Mouse (Mus musculus) embryonic facial prominence, embryonic 11.5 days (tissue): Measurements from ENCODE around the gene Tiam1. TPM values are rescaled to one million over a fixed set of nuclear protein-coding genes. Genes with fewer than 3 reads are reported as not detected.

ENCODE experiments used
- ATAC-seq: fragments of 200-750 bp; cut with Nextera tagmentation; replicated peaks from 2 replicates; pipeline ENCODE4 v1.8.0; 2017; ENCODE audit warnings: low read depth; ENCODE audit not compliant: insufficient number of reproducible peaks, low FRiP score, low TSS enrichment
- DNase-seq: peaks from one replicate; pipeline ENCODE4 v3.0.0-alpha.2; 2015; ENCODE audit warnings: low spot score
- H3K27ac ChIP-seq: fragments of 300-500 bp; sonication (generic); replicated peaks from 2 replicates; pipeline ENCODE4 v1.5.1; 2014; ENCODE audit warnings: mild to moderate bottlenecking, low read depth, low read length, control low read depth
- H3K27me3 ChIP-seq: fragments of 300-500 bp; sonication (generic); 2 replicates; pipeline ENCODE4 v1.6.1; 2014; ENCODE audit warnings: mild to moderate bottlenecking, low read length, moderate library complexity, mixed read lengths; ENCODE audit not compliant: control insufficient read depth, insufficient read depth
- H3K36me3 ChIP-seq: fragments of 300-500 bp; sonication (generic); replicated peaks from 2 replicates; pipeline ENCODE4 v1.6.1; 2014; ENCODE audit warnings: low read depth, mild to moderate bottlenecking, low read length, moderate library complexity, mixed read lengths; ENCODE audit not compliant: control insufficient read depth, insufficient read depth
- H3K4me1 ChIP-seq: fragments of 300-500 bp; sonication (generic); 2 replicates; pipeline ENCODE4 v1.6.1; 2014; ENCODE audit warnings: low read length, mixed read lengths; ENCODE audit not compliant: control insufficient read depth, insufficient read depth
- H3K4me2 ChIP-seq: fragments of 300-500 bp; sonication (generic); 2 replicates; pipeline ENCODE4 v1.6.1; 2014; ENCODE audit warnings: low read depth, mild to moderate bottlenecking, control low read depth, low read length, moderate library complexity
- H3K4me3 ChIP-seq: fragments of 300-500 bp; sonication (generic); 2 replicates; pipeline ENCODE4 v1.5.1; 2014; ENCODE audit warnings: low read depth, low read length, control low read depth
- H3K9ac ChIP-seq: fragments of 300-500 bp; sonication (generic); replicated peaks from 2 replicates; pipeline ENCODE4 v1.6.1; 2014; ENCODE audit warnings: mild to moderate bottlenecking, control low read depth, low read length
- H3K9me3 ChIP-seq: fragments of 300-500 bp; sonication (generic); replicated peaks from 2 replicates; pipeline ENCODE4 v1.6.1; 2016; ENCODE audit warnings: mild to moderate bottlenecking, low read length, inconsistent platforms, mixed read lengths; ENCODE audit not compliant: control insufficient read depth
- WGBS: fragments of 180-500 bp; shearing (Covaris S2); extraction: QIAGEN DNeasy Blood & Tissue Kit; methylation state at CpG from one replicate; pipeline ENCODE4 v1.1.7; 2014; 5-methylcytosine and 5-hydroxymethylcytosine counted together
- polyA plus RNA-seq: library from polyadenylated mRNA; unstranded; fragments of >200 nt; fragmentation: Nextera tagmentation; extraction: Ambion mirVana; gene quantifications from 2 replicates; pipeline ENCODE4 v1.2.1, GENCODE M21; 2014

The Tiam1 gene
- polyA plus RNA-seq, 1 experiment from 2014 or later = 33.8 TPM

DNA sequence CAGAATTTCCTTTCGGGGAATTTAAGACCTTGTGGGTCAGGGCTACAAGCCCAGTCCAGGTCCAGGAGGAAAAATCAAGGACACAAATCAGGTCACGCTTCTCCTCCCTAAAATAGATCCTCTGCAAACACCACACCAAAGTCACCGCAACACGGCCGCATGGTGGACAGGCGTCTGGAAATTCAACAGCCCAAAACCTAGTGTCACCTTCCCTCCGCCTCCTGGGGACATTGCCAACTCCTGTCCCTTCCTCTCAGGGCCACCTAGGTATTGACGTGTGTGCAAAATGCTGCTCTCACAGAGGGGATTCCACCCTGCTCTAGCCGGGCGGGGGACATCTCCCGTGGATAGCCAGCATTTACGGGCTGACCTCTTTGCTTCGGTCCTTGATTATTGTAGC, 21.8 kb downstream of the Tiam1 start:
- no peaks in the 10 kb centered on the region for H3K27me3 ChIP-seq
- no peaks in the 10 kb centered on the region for H3K4me1 ChIP-seq
- 93% methylated on average over 13 of the region's 13 CpGs for WGBS
- H3K9ac ChIP-seq = no peak overlapping the region
- H3K9me3 ChIP-seq = no peaks in the 10 kb centered on the region
- H3K36me3 ChIP-seq = no peaks in the 10 kb centered on the region
- no peak overlapping the region for H3K4me2 ChIP-seq
- no peak overlapping the region for H3K4me3 ChIP-seq
- H3K27ac ChIP-seq = no peak overlapping the region
- ATAC-seq = no peak
- no peak for DNase-seq

DNA sequence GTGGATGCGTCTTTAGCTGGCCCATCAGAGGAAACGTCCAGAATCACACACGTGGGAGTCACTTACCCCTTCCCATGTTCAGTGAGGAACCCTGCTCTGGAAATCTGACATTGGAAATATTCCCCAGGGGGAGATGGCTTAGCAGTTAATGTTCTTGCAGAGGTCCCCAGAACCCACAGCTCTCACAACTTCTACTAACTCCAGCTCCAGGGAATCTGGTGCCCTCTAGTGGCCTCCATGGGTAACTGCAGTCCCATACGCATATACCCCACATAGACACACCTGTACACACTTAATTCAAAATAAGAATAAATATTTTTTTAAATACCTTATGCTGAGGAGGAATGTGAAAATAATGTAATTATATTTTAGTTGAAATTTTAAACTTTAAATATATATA, 23.6 kb downstream of the Tiam1 start:
- Histone ChIP-seq H3K9ac (no peak overlapping the region), H3K27ac (no peak overlapping the region), H3K9me3 (no peaks in the 10 kb centered on the region), H3K4me2 (no peak overlapping the region), H3K4me1 (no peaks in the 10 kb centered on the region), H3K36me3 (no peaks in the 10 kb centered on the region), H3K27me3 (no peaks in the 10 kb centered on the region), H3K4me3 (no peak overlapping the region)
- 95% methylated on average over 4 of the region's 4 CpGs for WGBS
- DNase-seq (no peak), ATAC-seq (no peak)

DNA sequence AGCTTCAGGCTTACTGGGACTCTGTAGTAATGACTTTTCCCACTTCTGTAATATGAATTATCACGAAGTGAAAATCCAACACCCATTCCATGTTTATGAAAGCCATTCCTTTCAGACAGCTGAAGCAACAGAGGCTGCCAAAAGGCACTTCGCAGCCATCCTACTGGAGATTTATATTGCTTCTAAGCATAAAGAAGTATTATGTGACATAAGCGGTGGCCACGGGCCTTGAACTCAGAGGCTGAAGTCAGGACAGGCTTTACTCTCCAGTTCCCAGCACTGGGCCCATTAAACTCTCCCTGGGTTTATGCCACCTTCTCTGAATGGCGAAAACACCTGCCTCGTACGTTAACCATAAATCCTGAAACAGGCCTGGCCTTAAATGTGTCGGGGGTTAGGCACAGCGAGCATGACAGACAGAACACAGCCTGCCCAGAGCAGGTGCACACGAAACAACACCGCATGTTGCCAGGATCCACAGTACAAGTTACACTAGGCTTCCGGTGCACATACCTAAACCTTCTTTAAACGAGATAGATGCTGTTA, 26.9 kb downstream of the Tiam1 start:
- ATAC-seq (no peak), DNase-seq (no peak)
- Histone ChIP-seq H3K27me3 (no peaks in the 10 kb centered on the region), H3K4me1 (no peaks in the 10 kb centered on the region), H3K4me2 (no peak overlapping the region), H3K4me3 (no peak overlapping the region), H3K27ac (no peak overlapping the region), H3K9me3 (no peaks in the 10 kb centered on the region), H3K9ac (no peak overlapping the region), H3K36me3 (no peaks in the 10 kb centered on the region; the same call in 1 of the 2 replicates)
- 90% methylated on average over 13 of the region's 13 CpGs for WGBS

DNA sequence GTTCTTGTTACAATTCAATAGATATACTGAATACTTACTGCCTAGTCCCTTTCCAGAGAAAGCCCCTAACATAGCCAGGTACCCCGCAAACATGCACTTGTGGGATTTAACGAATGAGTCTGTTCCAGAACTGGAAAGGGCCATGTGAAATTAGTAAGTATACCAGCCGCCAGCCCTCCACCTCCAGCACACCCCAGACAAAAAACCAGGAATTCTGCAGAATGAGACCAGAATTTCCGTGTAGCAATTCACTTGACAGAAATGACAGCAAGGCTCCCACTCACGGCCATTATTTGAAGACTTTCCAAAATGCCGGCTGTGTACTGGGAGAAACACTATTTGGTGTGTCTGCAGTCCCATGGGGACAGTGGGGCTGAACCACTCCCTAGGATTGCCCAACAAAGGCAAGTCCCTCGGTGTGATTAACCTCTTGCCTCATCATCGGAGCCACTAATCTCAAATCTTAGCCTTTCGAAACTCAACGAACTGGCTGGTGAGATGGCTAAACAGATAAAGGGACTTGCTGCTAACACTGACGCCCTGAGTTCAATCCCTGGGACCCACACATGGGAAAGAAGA, 30.9 kb downstream of the Tiam1 start:
- DNase-seq = no peak
- no peaks in the 10 kb centered on the region for H3K27me3 ChIP-seq
- 95% methylated on average over 11 of the region's 11 CpGs for WGBS
- no peak overlapping the region for H3K4me2 ChIP-seq
- H3K9me3 ChIP-seq = no peaks in the 10 kb centered on the region
- H3K27ac ChIP-seq = no peak overlapping the region
- H3K36me3 ChIP-seq = no peaks in the 10 kb centered on the region; the same call in 1 of the 2 replicates
- no peaks in the 10 kb centered on the region for H3K4me1 ChIP-seq
- H3K4me3 ChIP-seq = no peak overlapping the region
- ATAC-seq = no peak
- no peak overlapping the region for H3K9ac ChIP-seq

DNA sequence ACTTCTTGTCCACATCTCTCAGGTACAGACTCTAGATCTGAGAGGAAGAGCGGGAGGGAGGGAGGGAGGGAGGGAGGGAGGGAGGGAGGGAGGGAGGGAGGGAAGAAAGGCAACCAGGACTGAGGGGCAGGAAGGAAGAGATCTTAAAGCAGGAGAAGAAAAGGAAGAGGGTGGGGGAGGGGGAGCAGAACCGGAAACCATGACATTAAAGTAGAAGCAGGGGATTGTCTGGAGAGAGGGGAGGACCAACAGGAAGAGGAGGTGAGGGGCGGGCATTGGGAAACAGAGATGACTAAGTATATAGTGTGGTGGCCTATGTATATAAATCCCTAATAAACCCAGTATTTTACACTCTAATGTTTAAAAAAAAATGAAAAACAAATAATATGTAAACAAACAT, 34.1 kb downstream of the Tiam1 start:
- H3K9ac ChIP-seq = no peak overlapping the region
- no peak overlapping the region for H3K4me3 ChIP-seq
- no peak for ATAC-seq
- no peaks in the 10 kb centered on the region for H3K9me3 ChIP-seq
- H3K27me3 ChIP-seq = no peaks in the 10 kb centered on the region
- no peak overlapping the region for H3K4me2 ChIP-seq
- no peaks in the 10 kb centered on the region for H3K4me1 ChIP-seq
- DNase-seq = no peak
- H3K36me3 ChIP-seq = no peaks in the 10 kb centered on the region; the same call in 1 of the 2 replicates
- 49% methylated on average over 2 of the region's 3 CpGs for WGBS
- no peak overlapping the region for H3K27ac ChIP-seq

DNA sequence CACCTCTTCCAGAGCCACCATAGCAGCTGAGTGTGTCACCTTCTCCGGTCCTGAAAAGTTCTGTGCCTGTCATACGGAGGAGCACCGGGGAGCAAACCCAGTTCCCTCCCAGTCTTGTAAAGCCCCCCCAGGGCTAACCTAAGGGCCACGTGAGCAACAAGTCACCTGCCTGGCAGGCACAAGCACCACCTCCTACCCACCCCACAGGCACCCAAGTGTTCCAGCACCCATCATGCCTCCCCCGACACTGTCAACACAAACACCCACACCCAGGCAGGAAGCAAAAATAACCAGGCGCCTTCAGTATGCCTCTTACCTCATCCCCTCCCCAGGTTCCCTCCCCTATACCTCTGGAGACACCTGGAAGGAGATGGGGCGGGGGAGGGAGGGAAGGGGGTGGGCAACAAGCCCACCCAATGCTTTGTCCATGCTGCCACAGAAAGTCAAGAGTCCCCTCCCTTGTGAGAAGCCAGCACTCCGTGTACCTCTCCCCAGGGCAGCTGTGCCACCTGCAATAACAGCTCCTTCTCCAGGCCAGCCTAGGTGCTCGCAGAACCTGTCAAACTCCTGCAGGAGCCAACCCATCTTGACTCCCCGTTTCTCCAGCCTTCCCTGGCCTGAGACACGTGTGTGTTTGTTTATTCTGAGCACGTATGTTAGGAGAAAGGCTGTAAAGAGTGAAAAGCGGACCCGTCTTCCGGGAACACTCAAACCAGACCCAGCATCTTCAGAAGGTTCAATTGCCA, 38.7 kb downstream of the Tiam1 start:
- WGBS = 73% methylated on average over 15 of the region's 15 CpGs
- DNase-seq (no peak), ATAC-seq (no peak)
- H3K4me2 ChIP-seq = no peak overlapping the region
- no peak overlapping the region for H3K27ac ChIP-seq
- H3K4me1 ChIP-seq = no peaks in the 10 kb centered on the region
- H3K9ac ChIP-seq = no peak overlapping the region
- no peak overlapping the region for H3K4me3 ChIP-seq
- no peaks in the 10 kb centered on the region for H3K27me3 ChIP-seq
- H3K36me3 ChIP-seq = no peaks in the 10 kb centered on the region
- H3K9me3 ChIP-seq = no peaks in the 10 kb centered on the region

DNA sequence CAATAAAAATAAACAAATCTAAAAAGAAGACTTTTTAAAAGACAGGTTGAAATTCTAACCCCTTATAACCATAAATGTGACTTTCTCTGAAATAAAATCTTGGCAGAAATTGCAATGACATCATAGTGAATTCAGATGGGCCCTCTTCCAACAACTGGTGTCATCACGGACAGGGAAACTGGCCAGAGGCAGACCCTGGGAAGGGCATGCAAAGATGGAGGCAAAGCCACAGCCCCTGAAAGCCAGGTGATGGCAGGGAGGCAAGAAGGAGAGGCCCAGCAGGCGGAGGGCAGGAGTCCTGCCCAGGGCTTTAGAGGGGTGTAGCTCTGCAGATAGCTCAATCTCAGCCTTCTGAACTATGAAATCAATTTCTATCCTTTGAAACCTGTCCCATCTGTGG, 39.8 kb downstream of the Tiam1 start:
- Histone ChIP-seq H3K4me1 (no peaks in the 10 kb centered on the region; the same call in 1 of the 2 replicates), H3K9me3 (no peaks in the 10 kb centered on the region), H3K9ac (no peak overlapping the region), H3K4me2 (no peak overlapping the region), H3K27ac (no peak overlapping the region), H3K27me3 (no peaks in the 10 kb centered on the region), H3K4me3 (no peak overlapping the region), H3K36me3 (no peaks in the 10 kb centered on the region)
- no peak for DNase-seq
- no peak for ATAC-seq
- 82% methylated on average over 2 of the region's 2 CpGs for WGBS

DNA sequence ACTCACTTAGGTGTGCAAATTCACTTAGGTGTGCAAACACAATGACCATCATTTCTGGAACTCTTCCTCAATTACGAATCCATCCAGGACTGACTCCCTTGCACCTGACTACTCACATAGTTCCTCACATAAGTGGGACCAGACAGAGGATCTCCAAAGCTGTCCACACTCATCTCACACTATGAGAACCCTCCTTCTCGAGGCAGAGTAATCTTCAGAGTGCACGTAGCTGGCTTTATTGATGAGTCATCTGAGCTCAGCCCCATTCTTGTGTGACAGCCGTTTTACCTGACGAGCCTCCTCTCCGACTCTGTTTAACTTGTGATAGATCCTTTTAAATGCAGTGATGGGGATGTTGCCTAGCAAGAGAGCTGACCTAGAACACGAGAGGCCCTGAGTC, 41.0 kb downstream of the Tiam1 start:
- ATAC-seq (no peak), DNase-seq (no peak)
- Histone ChIP-seq H3K4me2 (no peak overlapping the region), H3K4me3 (no peak overlapping the region), H3K27me3 (no peaks in the 10 kb centered on the region), H3K4me1 (no peaks in the 10 kb centered on the region; the same call in 1 of the 2 replicates), H3K9me3 (no peaks in the 10 kb centered on the region), H3K36me3 (no peaks in the 10 kb centered on the region), H3K9ac (no peak overlapping the region), H3K27ac (no peak overlapping the region)
- 84% methylated on average over 7 of the region's 7 CpGs for WGBS
